In genomic region chr11:115266400-115266778, GRCm38 (mm10) we compare ENCODE assay signal across 9 mouse cellular contexts. TPM values are rescaled to one million over a fixed set of nuclear protein-coding genes. Genes with fewer than 3 reads are reported as not detected.
A peak's percentile ranks its signal among the peaks of the same experiment; 100 is the strongest.
DNase-seq lines count a peak whose midpoint lies in the region; ATAC-seq and TF ChIP-seq lines count a peak whose summit lies in the region.
"Had no signal": no experiment of that assay in that cellular context is flagged by ENCODE, and none has a peak within 500 bp of the region (broad histone marks: within the 10 kb centered on the region; RNA-seq: fewer than 3 reads in every experiment).

No protein-coding gene starts in this region.

- TF ChIP-seq CTCF in liver, embryonic 14.5 days (IDR thresholded peaks at IDR 0.05; ENCODE audit: low read depth): no peak

- under 1% methylated on average over 21 of the region's 22 CpGs for WGBS in heart, embryonic 11.5 days (ENCODE audit: insufficient replicate concordance)
- WGBS in forebrain, embryonic 12.5 days: 1% methylated on average over 22 of the region's 22 CpGs
- WGBS in liver, embryonic 14.5 days (ENCODE audit: insufficient replicate concordance): 4% methylated on average over 22 of the region's 22 CpGs

- peak overlapping the region; percentile 47 for H3K4me3 ChIP-seq in heart, embryonic 11.5 days (ENCODE audit: low read depth, low read length)
- H3K4me3 ChIP-seq in forebrain, embryonic 12.5 days (replicated peaks): peak overlapping the region; percentile 36
- 0 out of 4 replicates have a peak overlapping the region, but pooled peaks of 1 of the 2 experiments have one; percentile 1 for H3K4me3 ChIP-seq in liver, embryonic 14.5 days (ENCODE audit: insufficient read depth in 1 of 2, low read depth in 2 of 2, low read length in 2 of 2)

- H3K4me2 ChIP-seq in heart, embryonic 11.5 days: peak overlapping the region; percentile 89
- H3K4me2 ChIP-seq in forebrain, embryonic 12.5 days: peak overlapping the region; percentile 54
- peak overlapping the region; percentile 31; the same call in 1 of the 2 replicates for H3K4me2 ChIP-seq in liver, embryonic 14.5 days (ENCODE audit: low read depth)

- H3K27me3 ChIP-seq in heart, embryonic 11.5 days (ENCODE audit: control insufficient read depth, insufficient read depth, low read length): peaks cover 84% of the 10 kb centered on the region
- H3K27me3 ChIP-seq in forebrain, embryonic 12.5 days: peaks cover 85% of the 10 kb centered on the region
- H3K27me3 ChIP-seq in liver, embryonic 14.5 days (ENCODE audit: control insufficient read depth, insufficient read depth, low read length): peaks cover 45% of the 10 kb centered on the region

- no peak for ATAC-seq in heart, embryonic 11.5 days (replicated peaks; ENCODE audit: insufficient number of reproducible peaks, low FRiP score, low TSS enrichment)
- no peak for ATAC-seq in forebrain, embryonic 12.5 days (ENCODE audit: low FRiP score)
- no peak for ATAC-seq in liver, embryonic 14.5 days (ENCODE audit: insufficient read depth)
- no peak for ATAC-seq in megakaryocyte progenitor cell, adult 5-6 weeks (replicated peaks; ENCODE audit: poor library complexity)

- H3K9ac ChIP-seq in heart, embryonic 11.5 days (ENCODE audit: low read depth, low read length): peak overlapping the region; percentile 59; the same call in 1 of the 2 replicates
- H3K9ac ChIP-seq in forebrain, embryonic 12.5 days: peak overlapping the region; percentile 38; the same call in 1 of the 2 replicates
- H3K9ac ChIP-seq in liver, embryonic 14.5 days (replicated peaks): no peak overlapping the region

- no peak for TF ChIP-seq EP300 in liver, embryonic 14.5 days (IDR thresholded peaks at IDR 0.05; ENCODE audit: low read depth)

- DNase-seq in heart, postnatal 14 days: no peak
- peak; percentile 52 for DNase-seq in adrenal gland, postnatal 25 days
- no peak for DNase-seq in liver, embryonic 14.5 days (ENCODE audit: low read depth in 3 of 3, low spot score in 3 of 3)
- no peak for DNase-seq in layer of hippocampus, postnatal 10 days (ENCODE audit: low spot score in 2 of 2)
- DNase-seq in spleen, postnatal 4 days (ENCODE audit: low spot score in 2 of 2): no peak

- peaks cover 2% of the 10 kb centered on the region; the same call in 1 of the 2 replicates for H3K36me3 ChIP-seq in heart, embryonic 11.5 days (ENCODE audit: control insufficient read depth, insufficient read depth, low read length)
- peaks cover 18% of the 10 kb centered on the region for H3K36me3 ChIP-seq in forebrain, embryonic 12.5 days (replicated peaks)
- no peaks in the 10 kb centered on the region for H3K36me3 ChIP-seq in liver, embryonic 14.5 days (replicated peaks; ENCODE audit: control insufficient read depth, insufficient read depth, low read depth)

- intact Hi-C loops in heart, postnatal 14 days (cut with DNase I): loop anchor here (5.0 kb wide), 1 partner anchor 184 kb away; no protein-coding TSS in a partner anchor

- no peaks in the 10 kb centered on the region for H3K9me3 ChIP-seq in heart, embryonic 11.5 days (replicated peaks; ENCODE audit: control insufficient read depth, low read length)
- H3K9me3 ChIP-seq in forebrain, embryonic 12.5 days: no peaks in the 10 kb centered on the region
- H3K9me3 ChIP-seq in liver, embryonic 14.5 days (ENCODE audit: control insufficient read depth, low read length): no peaks in the 10 kb centered on the region

- no peak overlapping the region for H3K27ac ChIP-seq in heart, embryonic 11.5 days (ENCODE audit: low read depth, low read length)
- no peak overlapping the region for H3K27ac ChIP-seq in forebrain, embryonic 12.5 days
- no peak overlapping the region for H3K27ac ChIP-seq in liver, embryonic 14.5 days

- peaks cover 19% of the 10 kb centered on the region for H3K4me1 ChIP-seq in heart, embryonic 11.5 days (ENCODE audit: control insufficient read depth, insufficient read depth, low read length)
- peaks cover 28% of the 10 kb centered on the region for H3K4me1 ChIP-seq in forebrain, embryonic 12.5 days
- no peaks in the 10 kb centered on the region for H3K4me1 ChIP-seq in liver, embryonic 14.5 days (replicated peaks; ENCODE audit: control insufficient read depth in 2 of 2, insufficient read depth in 2 of 2, low read length in 1 of 2)

RNA-seq across cellular contexts. Expression of gene Grin2c, which starts 0.7 kb away (rescaled TPM):
- polyA plus RNA-seq in heart, embryonic 11.5 days (2014; fragmentation: Nextera tagmentation; extraction: Ambion mirVana): 0.13 TPM in 1 of 2 replicates, not detected in the other
- total RNA-seq in heart, postnatal 14 days (2021): under 1 TPM; 0.10 to 0.15 TPM
- total RNA-seq in adrenal gland, postnatal 25 days (2021): 2.5 and 3.5 TPM in 2 replicates
- polyA plus RNA-seq in forebrain, embryonic 12.5 days (2016; fragmentation: Nextera tagmentation; extraction: Ambion mirVana): 0.08 TPM in 1 of 2 replicates, not detected in the other
- 0.17 and 0.21 TPM in 2 replicates for polyA plus RNA-seq in liver, embryonic 14.5 days (2012; rRNA removed)
- polyA plus RNA-seq in liver, embryonic 14.5 days (2014; fragmentation: Nextera tagmentation; extraction: Ambion mirVana): 0.05 TPM in 1 of 2 replicates, not detected in the other
- 10 to 100 TPM; 28.6 to 31.9 TPM for total RNA-seq in layer of hippocampus, postnatal 10 days (2021)
- total RNA-seq in megakaryocyte progenitor cell, adult 5-6 weeks (2015): not detected in 2 replicates
- total RNA-seq in megakaryocyte progenitor cell, adult 5-6 weeks (2017): not detected in 2 replicates
- total RNA-seq: common myeloid progenitor, adult 5-6 weeks had no signal

RNA-seq across cellular contexts. Expression of gene Fdxr, which starts 10.5 kb away (rescaled TPM):
- 10.0 and 12.0 TPM in 2 replicates for polyA plus RNA-seq in heart, embryonic 11.5 days (2014; fragmentation: Nextera tagmentation; extraction: Ambion mirVana)
- 1 to 10 TPM; 7.0 to 7.5 TPM for total RNA-seq in heart, postnatal 14 days (2021)
- total RNA-seq in adrenal gland, postnatal 25 days (2021): 1,338 and 1,408 TPM in 2 replicates
- 16.9 and 17.4 TPM in 2 replicates for polyA plus RNA-seq in forebrain, embryonic 12.5 days (2016; fragmentation: Nextera tagmentation; extraction: Ambion mirVana)
- polyA plus RNA-seq in liver, embryonic 14.5 days (2012; rRNA removed): 11.9 and 13.7 TPM in 2 replicates
- polyA plus RNA-seq in liver, embryonic 14.5 days (2014; fragmentation: Nextera tagmentation; extraction: Ambion mirVana): 12.3 and 13.3 TPM in 2 replicates
- 10 to 100 TPM; 22.5 to 23.0 TPM for total RNA-seq in layer of hippocampus, postnatal 10 days (2021)
- 9.1 and 9.8 TPM in 2 replicates for total RNA-seq in megakaryocyte progenitor cell, adult 5-6 weeks (2015)
- 14.2 and 19.1 TPM in 2 replicates for total RNA-seq in megakaryocyte progenitor cell, adult 5-6 weeks (2017)

RNA-seq across cellular contexts. Expression of gene Fads6, which starts 31.1 kb away (rescaled TPM):
- 0.89 and 1.2 TPM in 2 replicates for polyA plus RNA-seq in heart, embryonic 11.5 days (2014; fragmentation: Nextera tagmentation; extraction: Ambion mirVana)
- 1 to 10 TPM; 1.2 to 1.3 TPM for total RNA-seq in heart, postnatal 14 days (2021)
- 75.5 and 93.9 TPM in 2 replicates for total RNA-seq in adrenal gland, postnatal 25 days (2021)
- 0.26 and 0.37 TPM in 2 replicates for polyA plus RNA-seq in forebrain, embryonic 12.5 days (2016; fragmentation: Nextera tagmentation; extraction: Ambion mirVana)
- polyA plus RNA-seq in liver, embryonic 14.5 days (2012; rRNA removed): 6.6 and 6.7 TPM in 2 replicates
- 2.8 TPM in 2 replicates for polyA plus RNA-seq in liver, embryonic 14.5 days (2014; fragmentation: Nextera tagmentation; extraction: Ambion mirVana)
- 1 to 10 TPM; 7.6 to 8.1 TPM for total RNA-seq in layer of hippocampus, postnatal 10 days (2021)
- total RNA-seq in megakaryocyte progenitor cell, adult 5-6 weeks (2015): 0.30 and 0.71 TPM in 2 replicates
- 0.87 and 2.2 TPM in 2 replicates for total RNA-seq in megakaryocyte progenitor cell, adult 5-6 weeks (2017)

RNA-seq across cellular contexts. Expression of gene Otop2, which starts 40.6 kb away (rescaled TPM):
- polyA plus RNA-seq in heart, embryonic 11.5 days (2014; fragmentation: Nextera tagmentation; extraction: Ambion mirVana): not detected in 2 replicates
- not detected for total RNA-seq in heart, postnatal 14 days (2021)
- total RNA-seq in adrenal gland, postnatal 25 days (2021): not detected in 2 replicates
- not detected in 2 replicates for polyA plus RNA-seq in forebrain, embryonic 12.5 days (2016; fragmentation: Nextera tagmentation; extraction: Ambion mirVana)
- polyA plus RNA-seq in liver, embryonic 14.5 days (2012; rRNA removed): not detected in 2 replicates
- not detected in 2 replicates for polyA plus RNA-seq in liver, embryonic 14.5 days (2014; fragmentation: Nextera tagmentation; extraction: Ambion mirVana)
- total RNA-seq in layer of hippocampus, postnatal 10 days (2021): not detected
- total RNA-seq in megakaryocyte progenitor cell, adult 5-6 weeks (2015): not detected in 2 replicates
- total RNA-seq in megakaryocyte progenitor cell, adult 5-6 weeks (2017): not detected in 2 replicates
- total RNA-seq: common myeloid progenitor, adult 5-6 weeks had no signal

RNA-seq across cellular contexts. Expression of gene Ush1g, which starts 55.5 kb away (rescaled TPM):
- 0.06 and 0.17 TPM in 2 replicates for polyA plus RNA-seq in heart, embryonic 11.5 days (2014; fragmentation: Nextera tagmentation; extraction: Ambion mirVana)
- total RNA-seq in heart, postnatal 14 days (2021): under 1 TPM in 1 of 2 experiments, not detected in 1; 0.14 TPM
- 0.62 and 0.79 TPM in 2 replicates for total RNA-seq in adrenal gland, postnatal 25 days (2021)
- polyA plus RNA-seq in forebrain, embryonic 12.5 days (2016; fragmentation: Nextera tagmentation; extraction: Ambion mirVana): not detected in 2 replicates
- 0.04 and 0.06 TPM in 2 replicates for polyA plus RNA-seq in liver, embryonic 14.5 days (2012; rRNA removed)
- polyA plus RNA-seq in liver, embryonic 14.5 days (2014; fragmentation: Nextera tagmentation; extraction: Ambion mirVana): 0.06 and 0.16 TPM in 2 replicates
- under 1 TPM; 0.14 to 0.16 TPM for total RNA-seq in layer of hippocampus, postnatal 10 days (2021)
- not detected in 2 replicates for total RNA-seq in megakaryocyte progenitor cell, adult 5-6 weeks (2015)
- total RNA-seq in megakaryocyte progenitor cell, adult 5-6 weeks (2017): not detected in 2 replicates
- total RNA-seq: common myeloid progenitor, adult 5-6 weeks had no signal

Comparison
In these comparisons a context has a peak if more than half of its experiments do, and no peak if none do; other contexts are left out.
1. H3K4me2 ChIP-seq: peak in every context shown above with its lines; median percentile 89 in heart, embryonic 11.5 days; 54 in forebrain, embryonic 12.5 days; 31 in liver, embryonic 14.5 days.
2. RNA of gene Fdxr, which starts 10.5 kb away (total RNA-seq): 1,338 to 1,408 TPM in adrenal gland, postnatal 25 days; 22.5 to 23.0 TPM in layer of hippocampus, postnatal 10 days, 9.1 to 19.1 TPM in megakaryocyte progenitor cell, adult 5-6 weeks and 7.0 to 7.5 TPM in heart, postnatal 14 days; every median in the first group is over 10 times any median in the second.